Mouse (Mus musculus) adrenal gland (tissue): ENCODE results near the gene Rpp25l.
"Not testable (repeated sequence)": the region's sequence is repeated elsewhere in the genome, so short reads cannot be mapped to it uniquely, and the experiment has no call there.

Source experiments
- intact Hi-C: fragments of 180-260 bp; cut with DNase I; formaldehyde crosslinking; loops from one replicate; pipeline ENCODE4 v1.15.1; 2025

Gene Rpp25l

GRCm38 (mm10) chr4:41738256-41738603, 24.9 kb upstream of the Rpp25l start:
- intact Hi-C loops: no loop called here

DNA sequence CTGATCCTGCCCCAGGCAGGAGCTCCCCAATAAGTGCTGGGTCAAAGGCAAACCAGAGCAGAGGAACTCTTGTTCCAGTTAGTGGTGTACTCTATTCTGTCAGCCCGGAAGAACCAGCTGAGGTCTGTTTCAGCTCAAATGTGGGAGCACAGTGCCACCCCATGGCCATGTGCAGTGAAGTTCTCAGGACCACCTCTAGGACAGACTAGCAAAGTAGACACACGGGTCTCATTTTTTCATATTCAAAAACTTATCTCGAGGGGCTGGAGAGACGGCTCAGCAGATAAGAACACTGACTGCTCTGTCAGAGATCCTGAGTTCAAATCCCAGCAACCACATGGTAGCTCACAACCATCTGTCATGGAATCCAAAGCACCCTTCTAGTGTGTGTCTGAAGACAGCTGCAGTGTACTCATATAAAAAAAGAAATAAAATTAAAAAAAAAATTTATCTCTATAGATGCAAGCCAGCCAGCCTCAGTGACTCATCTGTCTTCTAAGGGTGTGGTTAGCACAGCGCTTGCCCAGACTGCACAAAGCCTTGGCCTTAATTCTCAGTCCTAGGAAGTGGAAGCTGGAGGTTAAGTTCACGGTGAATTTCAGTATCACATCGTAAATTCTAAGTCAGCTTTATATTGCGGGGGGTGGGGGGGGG, 24.4 kb upstream of the Rpp25l start:
- intact Hi-C loops: loop anchor here (2.0 kb wide), 1 partner anchor 23 kb away; no protein-coding TSS in a partner anchor

DNA sequence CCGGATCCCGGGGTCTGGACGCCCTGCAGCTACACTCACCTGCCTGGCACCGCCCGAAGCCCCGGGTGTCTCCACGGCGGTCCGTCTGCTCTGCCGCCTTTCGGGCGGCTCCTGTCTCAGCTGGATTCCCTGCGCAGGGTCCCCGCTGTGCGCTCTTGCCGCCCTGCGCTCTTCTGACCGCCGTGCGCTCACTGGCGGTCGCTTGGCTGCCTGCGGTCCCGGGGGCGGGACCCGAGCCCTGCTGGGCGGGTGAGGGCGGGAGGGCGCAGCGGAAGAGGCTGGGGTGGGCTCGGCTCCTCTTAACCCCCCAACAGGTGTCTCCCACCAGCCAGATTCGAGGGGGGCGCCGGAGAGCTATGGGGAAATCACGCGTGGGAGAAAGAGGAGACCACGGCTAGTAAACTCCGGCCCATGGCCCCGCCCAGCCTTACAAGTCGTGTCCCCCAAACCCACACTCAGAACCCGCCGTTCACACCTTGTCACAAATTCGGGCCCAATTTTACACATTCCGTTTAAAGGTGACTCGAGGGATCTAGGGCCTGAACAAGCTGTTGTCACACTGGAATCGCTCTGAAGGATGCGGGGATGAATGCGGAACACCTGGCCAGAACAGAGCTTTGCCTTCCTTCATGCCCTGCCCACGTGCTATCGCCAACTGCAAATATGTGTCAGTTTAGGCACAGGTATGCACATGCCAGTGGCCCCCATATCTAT, 17.9 kb upstream of the Rpp25l start, which contains the start of gene Arid3c:
Arid3c (minus strand) TSS at position 91 of the 714 bp plus-strand sequence.
- intact Hi-C loops: no loop called here

DNA sequence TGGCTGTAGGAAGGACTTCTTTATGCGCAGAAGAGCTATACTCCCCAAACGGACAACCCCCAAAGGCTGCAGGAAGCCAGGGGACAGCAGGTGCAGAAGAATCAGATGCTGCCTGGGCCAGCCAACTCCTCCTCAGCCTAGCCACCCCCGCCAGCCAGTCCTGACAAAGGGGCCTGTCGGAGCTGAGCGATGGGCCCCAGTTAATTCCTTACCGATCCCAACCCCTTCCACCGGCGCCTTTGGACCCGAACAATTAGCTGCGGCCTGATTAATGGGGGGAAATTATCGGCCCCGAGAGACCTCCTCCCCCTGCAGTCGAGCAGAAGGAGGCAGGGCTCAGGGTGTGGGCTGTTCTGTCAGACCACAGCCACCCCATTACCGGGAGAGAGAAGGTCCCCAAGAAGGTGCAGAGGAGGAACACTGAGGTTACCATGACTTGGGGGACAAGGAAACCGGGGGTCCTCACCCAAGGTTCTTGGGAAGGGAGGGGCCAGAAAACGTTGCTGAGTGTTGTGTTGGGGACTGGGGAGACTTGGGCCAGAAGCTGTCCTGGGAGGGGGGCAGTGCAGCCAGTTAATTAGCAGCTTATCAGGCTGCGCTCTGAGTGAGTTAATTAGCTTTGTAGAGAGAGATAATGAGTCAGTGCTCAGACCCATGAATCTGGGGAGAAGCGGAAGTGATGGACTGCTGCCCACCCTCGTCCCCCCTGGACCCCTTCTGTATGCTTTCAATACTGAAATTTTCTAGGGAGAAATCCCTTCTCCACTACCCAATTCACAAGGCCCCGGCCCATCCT, 13.7 kb upstream of the Rpp25l start:
- intact Hi-C loops: no loop called here

DNA sequence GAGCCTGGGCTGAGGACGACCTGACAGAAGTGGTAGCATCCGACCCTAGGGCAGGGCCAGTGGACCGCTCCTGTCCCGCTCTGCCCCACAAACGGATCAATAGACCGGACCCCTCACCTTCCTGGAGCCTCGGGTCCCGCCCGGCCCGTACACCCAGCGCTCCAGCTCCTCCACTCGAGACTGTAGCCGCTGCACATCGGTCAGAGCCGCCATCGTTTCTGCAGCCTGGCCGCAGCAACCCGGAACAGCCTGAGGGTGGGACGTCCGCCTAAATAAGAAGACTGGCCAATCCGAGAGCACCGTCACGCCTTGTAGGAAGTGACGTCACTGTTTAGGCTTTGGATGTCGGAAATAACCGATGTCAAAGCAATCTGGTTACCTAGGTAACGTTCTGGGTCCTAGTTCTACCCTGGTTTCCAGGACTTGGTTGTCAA, 9.6 kb upstream of the Rpp25l start, which contains the start of gene Dctn3:
Dctn3 (minus strand) TSS at position 253 of the 434 bp plus-strand sequence.
- intact Hi-C loops: no loop called here

GRCm38 (mm10) chr4:41716834-41717233, 3.5 kb upstream of the Rpp25l start:
- intact Hi-C loops: no loop called here

DNA sequence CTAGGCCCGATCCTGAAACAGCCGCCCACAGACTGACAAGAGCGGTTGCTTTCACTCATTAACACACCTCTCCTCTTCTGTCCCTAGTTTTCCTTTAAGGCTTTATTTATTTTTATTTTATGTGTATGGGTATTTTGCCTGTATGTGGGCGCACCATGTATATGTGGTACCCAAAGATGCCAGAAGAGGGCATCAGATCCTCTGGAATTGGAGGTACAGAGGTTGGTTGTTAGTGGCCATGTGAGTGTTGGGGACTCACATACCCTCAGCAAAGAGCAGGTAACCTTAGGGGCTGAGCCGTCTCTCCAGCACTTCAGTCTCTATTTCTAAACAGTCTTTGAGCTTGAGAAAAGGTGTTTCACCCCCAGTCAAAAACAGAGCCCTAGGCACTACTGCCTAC, 2.3 kb upstream of the Rpp25l start:
- intact Hi-C loops: loop anchor here (2.0 kb wide), 1 partner anchor 21 kb away; no protein-coding TSS in a partner anchor

- intact Hi-C loops: loop anchor here (2.0 kb wide), 1 partner anchor 22 kb away; no protein-coding TSS in a partner anchor
Measured at GRCm38 (mm10) chr4:41715082-41715481, 1.7 kb upstream of the Rpp25l start.

DNA sequence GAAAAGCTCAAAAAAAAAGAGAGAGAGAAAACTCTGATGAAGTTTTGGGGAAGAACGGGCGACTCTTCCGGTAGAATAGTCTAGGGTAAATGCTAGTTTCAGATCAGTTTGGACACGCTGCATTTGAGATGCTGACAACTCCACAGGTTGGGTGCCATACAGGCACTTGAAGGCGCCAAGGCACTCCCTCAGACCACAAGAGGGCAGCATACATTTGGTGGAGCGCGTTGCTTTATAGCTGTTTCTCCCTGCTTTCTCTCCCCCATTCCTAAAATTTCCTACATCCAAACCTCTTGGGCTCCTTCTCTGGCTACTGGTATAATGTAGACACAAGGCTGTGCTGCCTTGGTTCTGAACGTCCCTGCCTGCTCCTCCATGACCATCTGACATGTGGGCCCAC, 942 bp upstream of the Rpp25l start:
- intact Hi-C loops: loop anchor here (2.0 to 5.0 kb wide), 2 partner anchors 23 to 147 kb away; partner anchors contain the start of genes Dnaic1 and Fam219a

- intact Hi-C loops: loop anchor here (5.0 kb wide), 1 partner anchor 145 kb away; the partner anchor contains the start of genes Dnaic1 and Fam219a
Measured at GRCm38 (mm10) chr4:41712421-41713196, 725 bp downstream of the Rpp25l start.

GRCm38 (mm10) chr4:41711705-41712375, 1.5 kb downstream of the Rpp25l start:
- intact Hi-C loops: loop anchor here (5.0 kb wide), 1 partner anchor 145 kb away; the partner anchor contains the start of genes Dnaic1 and Fam219a

GRCm38 (mm10) chr4:41710229-41710628, 3.1 kb downstream of the Rpp25l start:
- intact Hi-C loops: loop anchor here (5.0 kb wide), 1 partner anchor 143 kb away; the partner anchor contains the start of genes Dnaic1 and Fam219a

GRCm38 (mm10) chr4:41708192-41708745, 5.1 kb downstream of the Rpp25l start:
- intact Hi-C loops: loop anchor here (2.0 to 5.0 kb wide), 3 partner anchors 56 to 239 kb away; no protein-coding TSS in a partner anchor

DNA sequence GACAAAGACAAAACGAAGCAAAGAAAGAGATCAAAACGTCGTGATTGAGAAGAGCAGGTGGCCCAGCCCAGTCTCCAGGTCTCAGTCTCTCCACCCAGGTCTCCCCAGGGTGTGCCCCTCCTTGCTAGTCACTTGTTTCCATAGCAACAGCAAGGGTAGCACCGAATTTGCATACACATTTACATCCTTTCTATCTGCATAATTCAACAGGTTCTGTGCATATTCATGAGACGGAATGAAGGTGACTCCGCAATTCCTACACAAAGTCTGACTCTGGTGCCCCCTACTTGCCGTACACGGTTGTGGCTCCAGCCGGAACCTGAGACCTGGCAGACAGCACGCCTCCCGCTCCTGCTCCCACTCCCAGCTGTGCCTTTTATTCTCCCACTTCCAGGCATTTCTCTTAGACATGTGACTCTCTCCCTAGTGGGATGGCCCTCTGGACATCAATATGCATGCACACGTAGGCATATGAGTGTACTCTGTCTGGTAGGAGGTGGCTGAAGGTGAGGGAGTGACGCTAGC, 6.3 kb downstream of the Rpp25l start:
- intact Hi-C loops: loop anchor here (2.0 to 5.0 kb wide), 3 partner anchors 55 to 154 kb away; no protein-coding TSS in a partner anchor

- intact Hi-C loops: loop anchor here (2.0 to 5.0 kb wide), 3 partner anchors 54 to 153 kb away; no protein-coding TSS in a partner anchor
Measured at GRCm38 (mm10) chr4:41705922-41706754, 7.2 kb downstream of the Rpp25l start.

DNA sequence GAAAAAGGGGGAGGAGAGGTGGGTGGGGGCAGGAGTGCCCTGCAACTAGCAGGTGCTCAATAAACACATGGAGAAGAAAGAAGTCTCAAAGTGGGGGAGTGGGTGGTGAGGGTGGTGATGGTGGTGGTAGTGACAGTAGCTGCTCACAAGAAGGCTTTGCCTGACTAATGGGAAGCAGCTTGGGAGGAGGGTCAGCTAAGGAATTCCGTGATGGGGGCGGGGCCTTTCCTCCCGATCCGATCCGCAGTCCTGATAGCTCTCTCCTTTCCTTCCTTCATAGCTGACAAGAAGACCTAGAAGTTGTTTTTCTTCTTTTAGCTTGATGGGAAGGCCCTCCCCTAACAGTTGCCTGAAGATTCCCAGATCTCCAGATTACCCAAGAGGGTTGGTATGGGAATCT, 8.7 kb downstream of the Rpp25l start:
- intact Hi-C loops: loop anchor here (5.0 kb wide), 2 partner anchors 52 to 92 kb away; no protein-coding TSS in a partner anchor

- intact Hi-C loops: not testable (repeated sequence)
Measured at GRCm38 (mm10) chr4:41702226-41702625, 11.1 kb downstream of the Rpp25l start.

DNA sequence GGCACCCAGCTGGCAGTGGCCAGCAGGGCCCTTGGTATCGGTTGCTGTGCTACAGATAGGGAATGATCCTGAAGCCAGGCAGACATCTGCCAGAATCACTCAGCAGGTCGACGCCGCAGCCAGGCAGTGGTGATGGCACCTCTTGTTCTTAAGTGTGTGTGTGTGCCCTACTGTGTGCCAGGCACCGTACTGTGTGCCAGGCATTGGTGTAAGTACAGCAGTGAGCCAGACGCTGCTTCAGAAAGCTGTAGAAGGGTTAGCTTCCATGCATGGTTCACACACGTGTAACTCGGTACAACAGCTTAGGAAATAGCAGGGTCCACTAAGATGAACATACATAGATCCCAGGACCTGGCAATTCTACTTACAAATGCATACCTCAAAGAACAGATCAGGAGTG, 13.1 kb downstream of the Rpp25l start:
- intact Hi-C loops: not testable (repeated sequence)
